Mouse (Mus musculus) ES-Bruce4 (cell line): ENCODE data around the gene Cdk5rap2.

ENCODE experiments used
- CTCF ChIP-seq: IDR thresholded peaks from one replicate; pipeline ENCODE4 v1.8.1; 2011; ENCODE audit warnings: low read depth, low read length
- EP300 ChIP-seq: IDR thresholded peaks from 2 replicates; pipeline ENCODE4 v1.6.1; 2011; ENCODE audit warnings: low read depth, low read length; ENCODE audit not compliant: insufficient read depth
- POLR2A ChIP-seq: IDR thresholded peaks from one replicate; pipeline ENCODE4 v1.8.1; 2011; ENCODE audit warnings: low read length; ENCODE audit not compliant: insufficient read depth

GRCm38 (mm10) chr4:70452161-70452560, 41.9 kb upstream of the Cdk5rap2 start:
- TF ChIP-seq POLR2A (no peak), CTCF (no peak), EP300 (no peak)
